Mouse (Mus musculus): ENCODE results near the gene Gpc5. TPM values are rescaled to one million over a fixed set of nuclear protein-coding genes. Genes with fewer than 3 reads are reported as not detected.

Gene Gpc5
- polyA plus RNA-seq (2016; fragmentation: Nextera tagmentation; extraction: Ambion mirVana), result 1.5 and 1.6 TPM in 2 replicates

DNA sequence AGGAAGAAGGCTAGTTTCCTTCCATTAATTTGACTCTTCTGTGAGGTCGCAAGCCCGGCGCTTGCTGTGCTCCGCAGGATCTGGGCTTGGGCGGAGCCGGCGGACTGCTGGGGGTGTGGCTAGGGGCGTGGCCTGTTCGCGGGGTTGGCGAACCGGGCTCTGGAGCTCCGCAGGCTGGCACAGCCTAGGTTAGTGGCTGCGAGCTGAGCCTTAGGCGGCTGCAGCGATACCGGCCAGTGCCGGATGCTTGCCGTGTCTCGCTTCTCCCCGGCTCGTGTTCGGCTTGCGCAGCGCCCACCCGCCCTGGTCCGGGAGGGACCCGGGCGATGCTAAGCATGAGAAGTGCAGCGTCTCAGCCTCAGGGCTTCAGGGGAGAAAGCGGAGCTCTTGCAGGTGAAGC lies at the start of gene Gpc5:
Gpc5 (plus strand) TSS at position 135 of the 400 bp plus-strand sequence.
- Histone ChIP-seq H3K27me3 (replicated peaks; ENCODE audit: low read depth, poor library complexity, severe bottlenecking) (peaks cover 65% of the 10 kb centered on the region), H3K27ac (replicated peaks) (peak within 1 kb of the TSS; percentile 57; the same call in 1 of the 2 replicates)
- WGBS, result under 1% methylated on average over 31 of the region's 31 CpGs

DNA sequence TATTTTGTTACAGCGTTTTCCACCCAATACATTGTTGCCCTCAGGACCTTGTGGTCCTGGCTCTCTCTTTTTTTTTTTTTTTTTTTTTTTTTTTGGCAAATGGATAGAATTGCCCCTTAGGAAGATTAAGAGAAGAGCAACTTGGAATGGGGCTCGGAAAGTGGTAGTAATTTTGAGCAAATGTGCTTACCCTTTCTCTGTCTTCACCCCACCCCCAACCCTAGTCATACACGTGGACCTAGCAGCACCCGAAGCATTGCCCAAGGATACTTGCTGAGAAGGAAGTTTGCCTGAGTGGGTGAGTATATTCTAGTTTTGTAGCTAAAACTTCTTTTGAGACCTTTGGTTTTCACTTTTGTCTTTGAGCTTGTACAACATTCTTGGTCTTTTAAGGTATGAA lies 49.4 kb upstream of the Gpc5 start:
- peak; percentile 21 for DNase-seq (ENCODE audit: low spot score)
- Histone ChIP-seq H3K9me3 (no peaks in the 10 kb centered on the region), H3K4me1 (peaks cover 36% of the 10 kb centered on the region), H3K27ac (replicated peaks) (peak overlapping the region; percentile 100), H3K27me3 (replicated peaks; ENCODE audit: low read depth, poor library complexity, severe bottlenecking) (0 out of 2 replicates have a peak, but pooled peaks cover 7% of the 10 kb centered on the region), H3K36me3 (replicated peaks) (peaks cover 50% of the 10 kb centered on the region), H3K4me3 (peak overlapping the region; percentile 92)
- under 1% methylated on average over 4 of the region's 4 CpGs for WGBS

More for the DNA sequence above, at the start of gene Gpc5:
- Histone ChIP-seq H3K9me3 (no peaks in the 10 kb centered on the region), H3K36me3 (replicated peaks) (no peaks in the 10 kb centered on the region), H3K4me3 (peak within 1 kb of the TSS; percentile 68), H3K4me1 (peaks cover 15% of the 10 kb centered on the region)
- DNase-seq (ENCODE audit: low spot score), result peak; percentile 94

DNA sequence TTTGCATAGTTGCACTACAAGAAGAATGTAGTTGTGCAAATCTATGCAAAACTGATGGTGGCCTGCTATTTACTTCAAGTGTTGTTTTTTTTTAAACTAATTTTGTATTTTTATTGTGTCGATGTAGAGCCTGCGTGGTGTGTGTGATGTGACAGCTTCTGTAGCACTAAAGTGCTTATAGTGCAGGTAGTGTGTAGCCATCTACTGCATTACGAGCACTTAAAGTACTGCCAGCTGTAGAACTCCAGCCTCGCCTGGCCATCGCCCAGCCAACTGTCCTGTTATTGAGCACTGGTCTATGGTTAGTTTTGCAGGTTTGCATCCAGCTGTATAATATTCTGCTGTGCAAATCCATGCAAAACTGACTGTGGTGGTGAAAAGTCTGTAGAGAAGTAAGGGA lies 48.0 kb upstream of the Gpc5 start:
- Histone ChIP-seq H3K36me3 (replicated peaks) (peaks cover 59% of the 10 kb centered on the region), H3K27ac (replicated peaks) (no peak overlapping the region), H3K4me1 (peaks cover 36% of the 10 kb centered on the region), H3K9me3 (no peaks in the 10 kb centered on the region), H3K27me3 (replicated peaks; ENCODE audit: low read depth, poor library complexity, severe bottlenecking) (0 out of 2 replicates have a peak, but pooled peaks cover 1% of the 10 kb centered on the region), H3K4me3 (peak overlapping the region; percentile 92)
- WGBS, result 79% methylated on average over 5 of the region's 5 CpGs
- DNase-seq (ENCODE audit: low spot score), result no peak

DNA sequence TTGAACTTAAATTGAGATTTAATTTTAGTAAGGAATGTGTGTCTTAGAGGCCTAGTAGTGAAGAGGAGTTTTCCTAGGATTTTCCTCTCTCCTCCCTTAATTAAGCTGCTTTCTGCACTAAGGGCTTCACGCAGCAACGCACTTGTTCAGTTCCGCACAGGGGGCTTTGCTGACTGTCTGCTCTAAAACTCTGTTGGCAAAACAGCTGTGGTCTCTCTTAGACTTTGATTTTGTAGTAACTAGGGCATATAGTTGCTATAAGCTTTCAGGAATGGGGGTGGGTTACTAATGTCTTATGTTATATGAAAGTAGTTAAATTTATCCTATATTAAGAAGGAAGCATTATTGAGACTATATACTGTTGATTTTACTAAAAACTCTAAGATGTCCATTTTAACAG lies 46.3 kb upstream of the Gpc5 start:
- Histone ChIP-seq H3K27me3 (replicated peaks; ENCODE audit: low read depth, poor library complexity, severe bottlenecking) (no peaks in the 10 kb centered on the region), H3K9me3 (no peaks in the 10 kb centered on the region), H3K4me1 (peaks cover 30% of the 10 kb centered on the region), H3K36me3 (replicated peaks) (peaks cover 59% of the 10 kb centered on the region), H3K4me3 (0 out of 2 replicates have a peak overlapping the region, but pooled peaks have one; percentile 92), H3K27ac (replicated peaks) (no peak overlapping the region)
- 90% methylated on average over 3 of the region's 3 CpGs for WGBS
- DNase-seq (ENCODE audit: low spot score), result no peak

DNA sequence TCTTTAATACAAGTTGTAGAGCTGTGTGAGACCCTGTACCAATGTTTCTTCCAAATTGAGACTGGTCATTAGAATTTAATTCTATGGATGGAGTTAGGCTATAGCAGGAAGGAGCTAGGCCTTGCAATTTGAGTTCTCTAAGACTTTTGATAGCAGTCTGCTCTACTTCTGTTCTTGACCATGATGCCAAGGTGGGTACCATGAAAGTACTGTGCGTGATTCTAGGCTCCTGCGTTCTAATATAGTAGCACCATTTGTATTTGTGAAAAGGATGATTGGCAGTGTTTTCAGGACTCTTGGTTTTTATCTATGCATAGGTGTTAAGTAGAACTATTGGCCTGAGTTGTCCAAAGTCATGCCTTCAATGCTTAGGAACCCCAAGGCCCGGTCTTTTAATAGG lies 44.7 kb upstream of the Gpc5 start:
- 89% methylated on average over 3 of the region's 3 CpGs for WGBS
- H3K27me3 ChIP-seq (replicated peaks; ENCODE audit: low read depth, poor library complexity, severe bottlenecking), result no peaks in the 10 kb centered on the region

DNA sequence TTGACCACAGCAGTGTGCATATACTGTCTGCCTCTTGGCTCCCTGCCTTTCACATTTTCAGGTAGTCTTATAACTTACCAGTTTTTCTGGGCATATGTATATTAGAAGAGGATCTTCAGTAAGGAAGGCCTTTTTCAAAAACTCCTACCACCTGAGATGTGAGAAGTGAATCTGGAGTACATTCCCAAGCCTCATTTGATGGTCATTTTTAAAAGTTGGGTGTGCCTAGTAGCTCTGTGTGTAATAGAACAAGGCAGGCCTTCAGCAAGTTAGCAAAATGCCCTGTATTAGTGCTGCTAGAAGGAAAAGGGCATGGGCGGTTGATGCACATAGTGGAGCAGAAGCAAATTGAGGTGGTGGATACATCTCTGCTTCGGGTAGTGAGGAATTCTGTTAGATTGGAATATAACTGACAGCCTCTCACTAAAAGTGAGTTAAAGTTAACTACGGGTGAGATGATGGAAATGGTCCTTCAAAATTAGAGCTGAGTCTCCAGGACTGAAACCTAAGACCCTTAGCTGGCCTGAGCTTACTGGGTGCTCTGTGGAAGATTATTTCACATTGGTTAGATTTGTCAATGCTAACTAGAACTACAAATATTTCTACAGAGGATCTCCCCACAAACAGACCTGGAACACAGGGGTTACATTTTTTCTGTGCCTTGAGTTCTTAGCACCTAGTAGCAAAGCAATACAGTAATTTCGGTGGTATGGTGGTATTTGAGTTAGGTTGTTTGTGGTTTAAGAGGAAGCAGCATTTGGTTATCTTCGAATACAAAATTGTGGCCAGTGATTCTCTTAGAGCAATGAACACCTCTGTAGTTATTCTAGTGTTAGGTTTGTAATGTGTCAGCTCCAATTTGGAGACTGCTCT lies 43.8 kb upstream of the Gpc5 start:
- no peak for DNase-seq (ENCODE audit: low spot score)
- H3K36me3 ChIP-seq (replicated peaks), result peaks cover 53% of the 10 kb centered on the region
- peaks cover 26% of the 10 kb centered on the region for H3K4me1 ChIP-seq
- no peaks in the 10 kb centered on the region for H3K9me3 ChIP-seq
- H3K4me3 ChIP-seq, result no peak overlapping the region
- H3K27me3 ChIP-seq (replicated peaks; ENCODE audit: low read depth, poor library complexity, severe bottlenecking), result no peaks in the 10 kb centered on the region
- H3K27ac ChIP-seq (replicated peaks), result no peak overlapping the region
- 56% methylated on average over 5 of the region's 5 CpGs for WGBS

More for the DNA sequence above, 44.7 kb upstream of the Gpc5 start:
- H3K4me1 ChIP-seq, result peaks cover 30% of the 10 kb centered on the region
- peaks cover 59% of the 10 kb centered on the region for H3K36me3 ChIP-seq (replicated peaks)
- no peaks in the 10 kb centered on the region for H3K9me3 ChIP-seq
- H3K4me3 ChIP-seq, result no peak overlapping the region
- no peak overlapping the region for H3K27ac ChIP-seq (replicated peaks)
- DNase-seq (ENCODE audit: low spot score), result no peak

DNA sequence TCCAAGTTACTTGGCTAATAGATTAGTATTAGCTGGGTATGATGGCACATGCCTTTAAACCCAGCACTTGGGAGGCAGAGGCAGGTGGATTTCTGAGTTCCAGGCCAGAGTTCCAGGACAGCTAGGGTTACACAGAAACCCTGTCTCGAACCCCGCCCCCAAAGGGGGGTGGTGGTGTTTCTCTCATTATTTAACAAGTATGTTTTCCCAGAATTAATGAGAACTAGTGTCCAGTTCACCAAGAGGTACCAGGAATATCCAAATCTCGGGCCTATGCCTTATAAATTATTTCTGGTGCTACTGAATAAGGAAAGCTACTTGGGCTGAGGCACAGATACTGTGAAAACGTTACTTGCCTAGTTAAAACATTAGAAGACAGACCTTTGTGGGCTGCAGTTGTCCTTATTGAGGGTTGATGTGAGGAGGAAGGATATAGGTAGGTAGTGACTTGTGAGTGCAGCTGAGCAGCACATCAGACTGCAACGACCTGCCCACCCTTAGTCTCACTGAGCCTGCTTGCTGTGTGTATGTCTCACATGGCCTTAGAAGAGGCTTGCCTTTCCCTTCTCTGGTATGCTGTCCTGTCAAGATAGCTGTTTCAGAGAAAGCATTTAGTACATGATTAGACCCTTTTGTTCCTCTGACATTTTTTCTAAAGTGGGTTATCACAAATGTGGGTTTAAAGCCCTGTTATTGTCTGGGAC lies 43.0 kb upstream of the Gpc5 start:
- Histone ChIP-seq H3K4me3 (no peak overlapping the region), H3K9me3 (no peaks in the 10 kb centered on the region), H3K36me3 (replicated peaks) (peaks cover 45% of the 10 kb centered on the region), H3K27ac (replicated peaks) (no peak overlapping the region), H3K27me3 (replicated peaks; ENCODE audit: low read depth, poor library complexity, severe bottlenecking) (no peaks in the 10 kb centered on the region), H3K4me1 (peaks cover 18% of the 10 kb centered on the region)
- DNase-seq (ENCODE audit: low spot score), result peak; percentile 35
- WGBS, result 33% methylated on average over 5 of the region's 5 CpGs

DNA sequence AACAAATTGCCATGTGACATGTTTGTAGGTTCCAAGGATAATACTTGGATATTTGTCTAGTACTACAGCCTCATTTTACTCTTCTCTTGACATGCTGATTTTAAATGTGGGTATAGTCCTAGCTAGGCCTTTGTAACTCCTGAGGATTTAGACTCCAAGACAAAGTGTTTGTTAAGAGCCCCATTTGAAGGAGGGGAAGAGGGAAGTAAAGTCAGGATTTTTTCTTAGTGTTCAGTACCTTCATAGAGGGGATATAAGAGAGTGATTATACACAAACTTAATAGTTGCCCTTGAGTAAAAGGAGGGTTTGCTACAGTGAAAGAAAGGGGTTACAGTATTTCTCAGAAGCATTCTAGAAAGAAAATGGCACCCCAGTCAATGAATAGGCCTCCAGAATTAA lies 42.2 kb upstream of the Gpc5 start:
- Histone ChIP-seq H3K27ac (replicated peaks) (no peak overlapping the region), H3K36me3 (replicated peaks) (peaks cover 37% of the 10 kb centered on the region), H3K4me1 (peaks cover 10% of the 10 kb centered on the region), H3K27me3 (replicated peaks; ENCODE audit: low read depth, poor library complexity, severe bottlenecking) (no peaks in the 10 kb centered on the region), H3K4me3 (no peak overlapping the region), H3K9me3 (no peaks in the 10 kb centered on the region)
- DNase-seq (ENCODE audit: low spot score), result no peak

DNA sequence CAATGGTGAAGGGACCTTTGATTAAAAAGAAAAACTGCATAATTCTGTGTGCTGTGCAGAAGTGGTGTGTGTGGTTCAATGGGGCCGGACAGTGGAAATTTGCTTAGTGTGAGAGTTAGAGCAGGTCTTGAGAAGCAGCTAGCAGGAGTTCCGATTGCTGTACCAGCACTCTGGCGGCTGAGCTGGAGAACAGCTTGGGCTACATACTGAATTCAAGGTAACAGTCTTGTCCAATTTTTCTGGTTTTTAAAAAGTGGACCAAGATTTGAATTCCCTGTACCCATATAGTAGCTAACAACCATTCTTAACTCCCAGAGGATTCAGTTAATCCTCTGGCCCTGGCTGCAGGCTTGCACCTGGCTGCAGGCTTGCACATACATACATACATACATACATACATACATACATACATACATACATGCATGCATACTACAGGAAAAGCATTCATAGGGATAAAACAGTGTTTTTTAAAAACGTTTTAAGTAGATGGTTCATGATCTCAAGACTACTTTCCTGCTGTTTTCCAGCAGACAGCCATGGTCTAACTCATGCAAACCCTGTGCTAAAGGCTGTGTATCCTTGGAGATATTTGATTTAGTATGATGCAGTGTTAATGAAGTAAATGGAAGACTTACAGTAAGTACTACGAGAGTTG lies 40.8 kb upstream of the Gpc5 start:
- no peaks in the 10 kb centered on the region for H3K4me1 ChIP-seq
- no peak overlapping the region for H3K27ac ChIP-seq (replicated peaks)
- no peaks in the 10 kb centered on the region for H3K9me3 ChIP-seq
- no peaks in the 10 kb centered on the region for H3K27me3 ChIP-seq (replicated peaks; ENCODE audit: low read depth, poor library complexity, severe bottlenecking)
- no peak for DNase-seq (ENCODE audit: low spot score)
- no peak overlapping the region for H3K4me3 ChIP-seq
- peaks cover 23% of the 10 kb centered on the region for H3K36me3 ChIP-seq (replicated peaks)
- 83% methylated on average over 5 of the region's 5 CpGs for WGBS

DNA sequence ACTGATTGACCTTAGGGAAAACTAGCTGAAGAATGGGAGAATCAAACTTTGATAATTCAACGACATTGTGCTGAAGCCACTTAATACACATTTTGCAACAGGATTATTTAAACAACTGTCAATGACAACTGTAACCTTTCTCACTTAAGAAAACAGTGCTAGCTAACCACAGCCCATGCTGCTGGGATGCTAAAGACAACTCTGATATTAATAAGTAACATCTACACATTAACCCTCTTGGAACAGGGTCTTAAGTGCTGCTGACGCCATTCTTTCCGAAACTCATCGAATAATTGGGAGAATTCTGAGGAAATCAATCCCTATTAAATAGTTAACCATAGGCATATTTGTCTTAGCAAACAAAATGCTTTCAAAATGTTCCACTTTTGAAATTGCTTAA lies 39.6 kb upstream of the Gpc5 start:
- Histone ChIP-seq H3K9me3 (no peaks in the 10 kb centered on the region), H3K27ac (replicated peaks) (no peak overlapping the region), H3K4me1 (no peaks in the 10 kb centered on the region), H3K36me3 (replicated peaks) (peaks cover 18% of the 10 kb centered on the region), H3K4me3 (no peak overlapping the region), H3K27me3 (replicated peaks; ENCODE audit: low read depth, poor library complexity, severe bottlenecking) (no peaks in the 10 kb centered on the region)
- WGBS, result 90% methylated on average over 4 of the region's 4 CpGs
- no peak for DNase-seq (ENCODE audit: low spot score)

DNA sequence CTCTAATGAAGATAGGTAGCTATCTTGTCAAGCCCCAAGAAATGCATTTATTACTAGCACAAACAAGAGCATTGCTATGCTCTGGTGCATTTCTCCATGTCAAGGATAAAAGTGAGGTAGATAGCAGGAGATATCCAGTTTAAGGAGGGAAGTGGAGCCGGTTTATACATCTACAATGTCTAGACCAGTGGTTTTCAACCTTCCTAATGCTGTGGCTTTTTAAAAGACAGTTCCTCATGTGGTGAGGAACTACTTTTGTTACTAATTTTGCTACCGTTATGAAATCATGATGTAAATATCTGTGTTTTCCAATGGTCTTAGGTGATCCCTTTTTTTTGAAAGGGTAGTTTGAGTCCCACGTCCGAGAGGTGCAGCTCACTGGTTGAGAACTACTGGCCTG lies 37.8 kb upstream of the Gpc5 start:
- 93% methylated on average over 4 of the region's 4 CpGs for WGBS
- Histone ChIP-seq H3K36me3 (replicated peaks) (peaks cover 17% of the 10 kb centered on the region; the same call in 1 of the 2 replicates), H3K4me1 (no peaks in the 10 kb centered on the region), H3K27ac (replicated peaks) (no peak overlapping the region), H3K9me3 (no peaks in the 10 kb centered on the region), H3K27me3 (replicated peaks; ENCODE audit: low read depth, poor library complexity, severe bottlenecking) (no peaks in the 10 kb centered on the region), H3K4me3 (no peak overlapping the region)
- no peak for DNase-seq (ENCODE audit: low spot score)

DNA sequence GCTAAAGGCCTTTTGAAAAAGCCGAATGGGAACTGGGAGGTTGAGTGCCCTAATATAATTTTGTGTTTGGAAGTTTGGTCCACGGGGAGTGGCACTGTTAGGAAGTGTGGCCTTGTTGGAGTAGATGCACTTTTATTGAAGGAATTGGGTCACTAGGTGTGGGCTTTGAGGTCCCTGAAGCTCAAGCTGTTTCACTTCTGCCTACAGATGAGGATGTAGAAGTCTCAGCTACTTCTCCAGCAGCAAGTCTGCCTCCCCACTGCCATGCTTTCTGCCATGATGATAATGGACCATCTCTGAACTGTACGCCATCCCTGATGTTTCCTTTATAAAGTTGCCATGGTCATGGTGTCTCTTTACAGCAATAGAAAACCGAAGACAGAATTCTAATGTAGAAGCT lies 34.5 kb upstream of the Gpc5 start:
- Histone ChIP-seq H3K27ac (replicated peaks) (no peak overlapping the region), H3K4me3 (no peak overlapping the region), H3K27me3 (replicated peaks; ENCODE audit: low read depth, poor library complexity, severe bottlenecking) (no peaks in the 10 kb centered on the region), H3K9me3 (no peaks in the 10 kb centered on the region), H3K36me3 (replicated peaks) (peaks cover 17% of the 10 kb centered on the region), H3K4me1 (peaks cover 3% of the 10 kb centered on the region; the same call in 1 of the 2 replicates)
- WGBS, result 85% methylated on average over 4 of the region's 4 CpGs
- DNase-seq (ENCODE audit: low spot score), result no peak
